Mouse (Mus musculus) heart, embryonic 11.5 days (tissue): ENCODE measurements at regions not wholly inside any gene's neighbourhood (a gene's known extent, or its start where the extent isn't known, plus 50 kb on each side); places are given as distances from the start of the nearest gene placed in this dataset.

ENCODE experiments used
- ATAC-seq: fragments of 200-750 bp; cut with Nextera tagmentation; replicated peaks from 2 replicates; pipeline ENCODE4 v1.8.0; 2017; ENCODE audit warnings: moderate library complexity; ENCODE audit not compliant: insufficient number of reproducible peaks, low FRiP score, low TSS enrichment
- H3K27ac ChIP-seq: fragments of 300-500 bp; sonication (generic); 2 replicates; pipeline ENCODE4 v1.5.1; 2014; ENCODE audit warnings: mild to moderate bottlenecking, low read depth, low read length
- H3K27me3 ChIP-seq: fragments of 300-500 bp; sonication (generic); 2 replicates; pipeline ENCODE4 v1.6.1; 2014; ENCODE audit warnings: mild to moderate bottlenecking, low read length, mixed read lengths; ENCODE audit not compliant: control insufficient read depth, insufficient read depth
- H3K36me3 ChIP-seq: fragments of 300-500 bp; sonication (generic); 2 replicates; pipeline ENCODE4 v1.6.1; 2014; ENCODE audit warnings: mild to moderate bottlenecking, low read length, moderate library complexity, mixed read lengths; ENCODE audit not compliant: control insufficient read depth, insufficient read depth
- H3K4me1 ChIP-seq: fragments of 300-500 bp; sonication (generic); 2 replicates; pipeline ENCODE4 v1.6.1; 2014; ENCODE audit warnings: low read length; ENCODE audit not compliant: control insufficient read depth, insufficient read depth
- H3K4me2 ChIP-seq: fragments of 300-500 bp; sonication (generic); 2 replicates; pipeline ENCODE4 v1.6.1; 2014; ENCODE audit warnings: mild to moderate bottlenecking, moderate library complexity
- H3K4me3 ChIP-seq: fragments of 300-500 bp; sonication (generic); 2 replicates; pipeline ENCODE4 v1.5.1; 2014; ENCODE audit warnings: low read depth, low read length
- H3K9ac ChIP-seq: fragments of 300-500 bp; sonication (generic); 2 replicates; pipeline ENCODE4 v1.6.1; 2014; ENCODE audit warnings: mild to moderate bottlenecking, low read depth, low read length, moderate library complexity
- H3K9me3 ChIP-seq: fragments of 300-500 bp; sonication (generic); replicated peaks from 2 replicates; pipeline ENCODE4 v1.6.1; 2016; ENCODE audit warnings: low read length; ENCODE audit not compliant: control insufficient read depth
- WGBS: fragments of 180-500 bp; shearing (Covaris S2); extraction: QIAGEN DNeasy Blood & Tissue Kit; methylation state at CpG from one replicate; pipeline ENCODE4 v1.1.7; 2014; ENCODE audit not compliant: insufficient replicate concordance; 5-methylcytosine and 5-hydroxymethylcytosine counted together

DNA sequence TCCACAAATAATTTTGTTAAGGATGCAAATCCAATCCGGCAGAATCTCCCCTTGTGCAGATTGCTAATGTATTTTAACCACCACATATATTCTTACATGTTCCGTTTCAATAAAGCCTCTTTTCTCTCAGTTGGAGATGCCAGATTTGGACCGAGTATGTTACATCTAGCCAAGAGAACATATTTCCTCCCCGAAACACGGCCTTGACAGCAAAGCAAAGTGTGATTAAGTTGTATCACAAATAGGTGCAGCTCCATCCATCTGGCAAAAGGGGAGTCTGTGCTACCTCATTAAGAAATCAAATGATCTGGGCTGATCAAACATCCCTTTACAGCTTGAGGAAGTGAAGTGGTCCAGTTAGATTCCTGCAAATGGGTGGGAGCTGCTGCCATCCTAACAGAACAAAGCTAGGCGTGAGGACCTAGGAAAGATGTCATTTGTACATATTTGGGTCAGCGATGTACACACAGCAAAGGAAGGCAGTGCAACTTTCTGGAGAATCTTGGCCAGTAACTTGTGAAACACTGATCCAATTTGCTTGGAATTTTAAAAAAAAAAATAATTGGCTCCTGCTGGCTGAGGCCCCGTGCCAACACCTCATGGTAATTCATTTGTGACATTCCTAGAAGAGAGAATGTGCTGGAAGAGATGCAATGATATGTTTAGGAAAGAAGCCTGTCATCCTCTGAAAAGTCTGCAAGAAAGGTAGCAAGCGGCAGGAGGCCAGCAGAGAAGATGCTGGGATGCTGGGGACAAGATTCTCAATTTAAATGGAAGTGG lies 223.8 kb downstream of the Rpl10-ps3 start:
- no peak for ATAC-seq
- H3K4me2 ChIP-seq: no peak overlapping the region

DNA sequence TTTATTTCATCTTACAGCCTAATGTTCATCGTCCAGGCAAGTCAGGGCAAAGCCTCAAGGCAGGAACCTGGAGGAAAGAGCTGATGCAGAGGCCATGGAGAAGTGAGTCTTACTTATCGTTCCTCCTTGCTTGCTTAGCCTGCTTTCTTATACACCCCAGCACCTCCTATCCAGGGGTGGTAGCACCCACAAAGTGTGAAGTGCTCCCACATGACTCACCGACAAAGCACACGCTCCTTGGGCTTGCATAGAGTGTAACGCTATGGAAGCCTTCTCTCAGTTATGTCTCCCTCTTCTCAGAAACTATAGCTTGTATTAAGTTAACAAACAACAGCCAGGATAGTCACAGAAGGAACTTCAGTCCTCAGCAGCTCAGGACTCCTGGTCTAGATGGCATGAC lies 225.4 kb downstream of the Rpl10-ps3 start:
- Histone ChIP-seq H3K27ac (no peak overlapping the region), H3K9ac (no peak overlapping the region), H3K9me3 (no peaks in the 10 kb centered on the region), H3K4me2 (no peak overlapping the region), H3K36me3 (no peaks in the 10 kb centered on the region), H3K4me3 (no peak overlapping the region), H3K27me3 (no peaks in the 10 kb centered on the region), H3K4me1 (no peaks in the 10 kb centered on the region)
- WGBS: 91% methylated on average over 5 of the region's 5 CpGs
- ATAC-seq: no peak

More for the DNA sequence above, 223.8 kb downstream of the Rpl10-ps3 start:
- Histone ChIP-seq H3K9me3 (no peaks in the 10 kb centered on the region), H3K27me3 (no peaks in the 10 kb centered on the region), H3K9ac (no peak overlapping the region), H3K4me3 (no peak overlapping the region), H3K36me3 (no peaks in the 10 kb centered on the region), H3K4me1 (no peaks in the 10 kb centered on the region), H3K27ac (no peak overlapping the region)
- 82% methylated on average over 9 of the region's 9 CpGs for WGBS

DNA sequence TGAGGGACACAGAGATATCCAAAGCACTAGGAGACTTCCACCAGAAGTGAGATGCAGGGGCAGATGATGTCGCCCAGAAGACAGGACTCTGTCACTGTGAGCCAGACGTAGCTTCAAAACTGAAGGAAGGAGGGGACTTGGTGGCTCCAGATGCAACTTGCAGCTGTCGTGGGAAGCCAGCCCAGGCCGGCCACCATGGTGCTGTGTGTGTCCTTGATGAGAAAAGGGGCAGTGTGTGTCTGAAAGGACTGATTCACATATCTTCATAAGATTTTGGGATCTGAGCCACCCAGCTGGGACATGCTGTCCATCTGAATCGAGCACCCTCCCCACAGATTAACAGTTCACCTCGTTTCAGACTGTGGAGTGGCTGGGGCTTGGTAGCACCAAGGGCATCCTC lies 226.2 kb downstream of the Rpl10-ps3 start:
- H3K9me3 ChIP-seq: no peaks in the 10 kb centered on the region
- no peak for ATAC-seq
- H3K36me3 ChIP-seq: no peaks in the 10 kb centered on the region
- no peak overlapping the region for H3K4me3 ChIP-seq
- H3K9ac ChIP-seq: no peak overlapping the region
- WGBS: 70% methylated on average over 6 of the region's 6 CpGs
- no peak overlapping the region for H3K4me2 ChIP-seq
- no peak overlapping the region for H3K27ac ChIP-seq
- no peaks in the 10 kb centered on the region for H3K4me1 ChIP-seq
- H3K27me3 ChIP-seq: no peaks in the 10 kb centered on the region

DNA sequence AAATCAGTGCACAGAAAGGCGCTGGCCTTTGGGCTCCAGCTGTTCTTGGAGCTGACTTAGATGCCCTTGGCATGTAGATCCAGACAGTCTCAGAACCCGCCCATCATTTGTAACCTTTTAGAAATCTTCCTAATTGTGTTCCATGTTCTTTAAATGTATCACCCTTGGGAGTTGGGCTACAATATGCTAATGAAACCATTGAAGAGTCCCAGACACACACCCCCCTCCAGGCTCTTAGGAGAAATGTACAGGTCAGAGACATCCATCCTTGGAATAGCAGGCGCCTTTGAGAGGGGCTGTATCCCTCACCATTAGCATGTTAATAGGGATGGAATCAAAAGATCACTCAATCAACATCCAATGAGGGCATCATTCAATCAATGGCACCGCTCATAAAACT lies 238.2 kb downstream of the Rpl10-ps3 start:
- no peaks in the 10 kb centered on the region for H3K9me3 ChIP-seq
- no peaks in the 10 kb centered on the region for H3K4me1 ChIP-seq
- H3K27ac ChIP-seq: no peak overlapping the region
- WGBS: 69% methylated on average over 4 of the region's 4 CpGs
- no peak overlapping the region for H3K4me3 ChIP-seq
- H3K27me3 ChIP-seq: no peaks in the 10 kb centered on the region
- ATAC-seq: no peak
- no peak overlapping the region for H3K4me2 ChIP-seq
- H3K9ac ChIP-seq: no peak overlapping the region
- H3K36me3 ChIP-seq: no peaks in the 10 kb centered on the region

DNA sequence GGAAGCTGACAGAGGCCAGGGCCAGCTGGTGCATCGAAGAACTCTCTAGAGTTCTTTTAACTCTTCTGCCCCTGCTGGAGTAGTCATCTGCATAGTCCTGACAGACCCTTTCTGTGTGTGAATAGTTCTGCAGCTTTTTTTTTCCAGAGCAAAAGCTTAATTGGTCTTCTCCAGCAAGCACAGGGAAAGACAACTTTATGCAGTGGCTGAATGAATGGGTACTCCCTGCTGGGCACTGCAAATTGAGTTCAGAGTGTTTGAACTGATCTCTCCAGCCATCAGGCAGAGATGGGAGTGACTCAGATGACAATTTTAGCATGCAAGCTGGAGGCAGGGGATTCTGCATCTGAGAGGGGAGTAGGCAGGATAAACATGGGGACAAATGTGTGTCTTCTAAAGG lies 242.0 kb downstream of the Rpl10-ps3 start:
- no peak overlapping the region for H3K4me2 ChIP-seq
- no peak overlapping the region for H3K9ac ChIP-seq
- no peak overlapping the region for H3K4me3 ChIP-seq
- H3K36me3 ChIP-seq: no peaks in the 10 kb centered on the region
- no peaks in the 10 kb centered on the region for H3K4me1 ChIP-seq
- no peak for ATAC-seq
- no peaks in the 10 kb centered on the region for H3K9me3 ChIP-seq
- H3K27me3 ChIP-seq: no peaks in the 10 kb centered on the region
- H3K27ac ChIP-seq: no peak overlapping the region
- 57% methylated on average over 1 of the region's 1 CpGs for WGBS

DNA sequence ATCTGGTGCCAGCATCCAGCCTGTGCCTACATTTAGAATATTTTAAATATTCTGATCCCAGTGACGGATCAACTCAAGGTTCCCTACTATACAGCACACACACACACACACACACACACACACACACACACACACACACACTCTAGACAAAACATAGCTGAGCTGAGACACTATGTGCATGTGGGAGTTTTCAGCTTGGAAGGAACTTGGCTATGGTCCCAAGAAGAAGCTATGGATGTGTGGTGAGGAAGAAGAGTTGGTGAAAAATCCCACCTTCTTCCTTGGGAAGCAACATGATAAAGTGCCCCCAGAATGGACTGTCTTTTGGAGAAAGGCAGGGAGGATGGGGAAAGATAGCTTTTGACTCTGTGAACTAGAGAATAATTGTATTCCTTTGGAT lies 243.7 kb downstream of the Rpl10-ps3 start:
- H3K4me2 ChIP-seq: no peak overlapping the region
- H3K9me3 ChIP-seq: no peaks in the 10 kb centered on the region
- WGBS: 82% methylated on average over 1 of the region's 1 CpGs
- H3K4me3 ChIP-seq: no peak overlapping the region
- no peaks in the 10 kb centered on the region for H3K4me1 ChIP-seq
- no peaks in the 10 kb centered on the region for H3K27me3 ChIP-seq
- H3K27ac ChIP-seq: no peak overlapping the region
- no peaks in the 10 kb centered on the region for H3K36me3 ChIP-seq
- no peak overlapping the region for H3K9ac ChIP-seq
- ATAC-seq: no peak

DNA sequence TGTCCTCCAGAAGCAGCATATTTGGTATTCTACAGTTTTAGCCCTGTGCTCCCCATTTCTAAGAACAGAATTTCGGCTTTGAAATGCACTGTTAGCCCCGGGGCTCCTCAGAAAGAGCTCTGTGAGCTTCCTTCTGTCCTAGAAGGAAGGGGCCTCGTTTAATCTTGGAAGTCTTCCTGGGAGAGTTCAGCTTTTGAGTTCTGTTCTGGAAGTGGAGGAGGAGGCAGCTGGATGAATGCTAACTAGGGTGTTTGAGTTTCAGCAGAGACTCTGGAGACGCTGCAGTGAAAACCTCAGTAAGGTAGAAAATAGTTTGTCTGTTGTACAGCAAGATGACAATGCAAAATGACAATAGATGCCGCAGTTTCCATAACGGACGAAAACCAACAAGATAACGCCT lies 253.8 kb downstream of the Rpl10-ps3 start:
- Histone ChIP-seq H3K4me2 (no peak overlapping the region), H3K4me3 (no peak overlapping the region), H3K9me3 (no peaks in the 10 kb centered on the region), H3K36me3 (no peaks in the 10 kb centered on the region), H3K4me1 (no peaks in the 10 kb centered on the region), H3K27me3 (no peaks in the 10 kb centered on the region), H3K9ac (no peak overlapping the region), H3K27ac (no peak overlapping the region)
- WGBS: 71% methylated on average over 8 of the region's 8 CpGs
- ATAC-seq: no peak

DNA sequence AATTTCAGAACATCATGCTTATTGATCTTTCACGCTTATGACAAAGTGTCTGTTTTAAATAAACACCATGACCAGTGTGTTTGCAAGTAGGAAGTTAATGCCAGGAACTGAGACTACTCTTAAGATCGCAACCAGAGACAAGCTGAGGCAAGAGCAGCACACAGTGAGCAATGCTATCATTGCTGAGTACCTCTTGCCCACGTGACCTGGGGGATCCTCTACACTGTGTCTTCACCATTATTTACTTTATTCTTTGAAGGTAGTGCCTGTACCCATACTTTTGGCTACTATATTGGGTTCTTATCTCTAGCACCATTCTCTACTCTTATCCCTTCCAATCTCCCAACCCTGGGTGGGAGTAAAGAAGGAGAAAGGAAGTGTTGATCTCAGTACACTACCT lies 254.9 kb downstream of the Rpl10-ps3 start:
- Histone ChIP-seq H3K9ac (no peak overlapping the region), H3K27ac (no peak overlapping the region), H3K4me1 (no peaks in the 10 kb centered on the region), H3K4me2 (no peak overlapping the region), H3K4me3 (no peak overlapping the region), H3K9me3 (no peaks in the 10 kb centered on the region), H3K27me3 (no peaks in the 10 kb centered on the region), H3K36me3 (no peaks in the 10 kb centered on the region)
- WGBS: 61% methylated on average over 3 of the region's 3 CpGs
- ATAC-seq: no peak

DNA sequence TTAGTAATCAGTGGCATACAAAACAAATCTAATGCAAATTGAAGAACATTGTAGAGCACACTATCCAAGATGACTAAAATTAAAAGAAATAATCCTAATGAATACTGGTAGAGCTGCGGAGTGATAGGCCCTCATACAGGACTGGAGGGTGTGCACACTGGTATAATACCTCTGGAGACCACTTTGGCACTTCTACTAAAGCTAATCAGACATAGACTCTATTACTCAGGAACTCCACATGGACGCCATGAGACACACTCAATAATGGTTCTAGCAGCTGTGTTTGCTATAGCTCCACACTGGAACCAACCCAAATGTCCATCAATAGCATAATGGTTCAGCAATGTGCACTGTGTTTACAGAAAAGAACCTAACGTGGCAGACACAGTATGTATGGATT lies 264.6 kb downstream of the Rpl10-ps3 start:
- Histone ChIP-seq H3K27me3 (no peaks in the 10 kb centered on the region), H3K4me1 (no peaks in the 10 kb centered on the region), H3K27ac (no peak overlapping the region), H3K9me3 (no peaks in the 10 kb centered on the region), H3K4me2 (no peak overlapping the region), H3K36me3 (no peaks in the 10 kb centered on the region), H3K4me3 (no peak overlapping the region), H3K9ac (no peak overlapping the region)
- ATAC-seq: no peak
- WGBS: 66% methylated on average over 3 of the region's 3 CpGs
